Mouse (Mus musculus): ENCODE measurements around the gene Pmf1.

Pmf1 gene

DNA sequence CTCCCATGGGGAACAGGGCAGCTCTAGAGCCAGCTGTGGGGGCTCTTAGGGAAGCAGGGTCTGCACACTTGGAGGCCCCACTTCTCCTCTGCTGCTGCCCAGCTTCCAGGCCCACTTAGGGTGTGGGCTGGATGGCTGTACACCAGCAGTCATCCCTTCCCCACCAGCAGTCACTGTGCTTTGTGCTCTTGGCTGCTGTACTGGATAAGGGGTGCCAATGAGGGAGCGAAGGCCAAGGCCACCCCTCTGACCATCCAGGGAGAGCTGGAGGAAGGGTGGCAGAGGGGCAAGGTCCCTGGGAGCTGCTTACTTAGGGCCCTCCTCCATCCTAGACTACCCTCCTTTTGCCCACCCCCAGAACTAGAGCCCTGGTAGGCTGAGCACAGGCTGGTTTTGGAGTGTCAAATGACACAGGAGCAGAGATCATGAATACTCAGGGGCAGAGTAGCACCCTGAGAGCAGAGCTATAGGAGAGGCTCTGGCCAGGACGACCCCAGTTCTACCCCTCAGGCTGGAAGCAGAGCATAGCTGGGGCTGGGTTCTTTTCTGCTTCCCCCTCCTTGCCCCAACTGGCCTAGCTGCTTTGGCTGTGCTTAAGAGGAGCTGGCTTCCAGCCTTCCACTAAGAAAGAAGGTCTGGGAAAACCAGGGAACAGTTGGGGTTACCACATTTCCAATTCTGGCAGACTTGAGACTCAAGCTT lies 48.4 kb downstream of the Pmf1 start:
- DNase-seq (ENCODE audit: low read depth, low spot score): no peak
- Histone ChIP-seq H3K36me3 (ENCODE audit: control insufficient read depth, insufficient read depth, low read length, poor library complexity, severe bottlenecking) (peaks cover 14% of the 10 kb centered on the region), H3K27me3 (ENCODE audit: control insufficient read depth, insufficient read depth, low read length, poor library complexity, severe bottlenecking) (no peaks in the 10 kb centered on the region)

GRCm38 (mm10) chr3:88361096-88361495 lies 49.0 kb downstream of the Pmf1 start:
- H3K36me3 ChIP-seq (ENCODE audit: control insufficient read depth, insufficient read depth, low read length, poor library complexity, severe bottlenecking): peaks cover 16% of the 10 kb centered on the region

GRCm38 (mm10) chr3:88359989-88360388 lies 50.1 kb downstream of the Pmf1 start:
- DNase-seq (ENCODE audit: low read depth, low spot score): no peak
- Histone ChIP-seq H3K36me3 (ENCODE audit: control insufficient read depth, insufficient read depth, low read length, poor library complexity, severe bottlenecking) (peaks cover 16% of the 10 kb centered on the region), H3K27me3 (ENCODE audit: control insufficient read depth, insufficient read depth, low read length, poor library complexity, severe bottlenecking) (no peaks in the 10 kb centered on the region)

More at GRCm38 (mm10) chr3:88361096-88361495, 49.0 kb downstream of the Pmf1 start:
- no peaks in the 10 kb centered on the region for H3K27me3 ChIP-seq (ENCODE audit: control insufficient read depth, insufficient read depth, low read length, poor library complexity, severe bottlenecking)
- no peak for DNase-seq (ENCODE audit: low read depth, low spot score)

- no peak for DNase-seq (ENCODE audit: low read depth, low spot score)
- H3K36me3 ChIP-seq (ENCODE audit: control insufficient read depth, insufficient read depth, low read length, poor library complexity, severe bottlenecking): peaks cover 16% of the 10 kb centered on the region
- no peaks in the 10 kb centered on the region for H3K27me3 ChIP-seq (ENCODE audit: control insufficient read depth, insufficient read depth, low read length, poor library complexity, severe bottlenecking)
Observed at GRCm38 (mm10) chr3:88359584-88359983, 50.5 kb downstream of the Pmf1 start.

- H3K36me3 ChIP-seq (ENCODE audit: control insufficient read depth, insufficient read depth, low read length, poor library complexity, severe bottlenecking): peaks cover 26% of the 10 kb centered on the region
- no peaks in the 10 kb centered on the region for H3K27me3 ChIP-seq (ENCODE audit: control insufficient read depth, insufficient read depth, low read length, poor library complexity, severe bottlenecking)
- no peak for DNase-seq (ENCODE audit: low read depth, low spot score)
Observed at GRCm38 (mm10) chr3:88354396-88355165, 55.5 kb downstream of the Pmf1 start.

DNA sequence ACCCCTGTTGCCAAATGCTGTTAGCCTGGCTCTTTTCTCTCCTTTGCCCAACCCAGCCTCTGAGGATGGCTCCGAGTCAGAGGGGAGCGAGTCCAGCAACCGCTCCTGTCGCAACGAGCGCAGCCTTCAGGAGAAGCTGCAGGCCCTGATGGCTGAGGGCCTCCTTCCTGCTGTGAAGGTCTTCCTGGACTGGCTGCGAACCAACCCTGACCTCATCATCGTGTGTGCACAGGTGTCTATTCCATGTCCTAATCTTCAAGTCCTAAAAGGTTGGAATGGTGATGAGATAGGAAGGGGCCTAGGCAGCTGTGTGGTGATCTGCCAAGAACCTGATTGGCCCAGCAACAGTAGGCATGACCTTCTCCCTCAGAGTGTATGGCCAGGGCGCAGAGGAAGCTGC lies 57.2 kb downstream of the Pmf1 start:
- no peaks in the 10 kb centered on the region for H3K27me3 ChIP-seq (ENCODE audit: control insufficient read depth, insufficient read depth, low read length, poor library complexity, severe bottlenecking)
- peaks cover 30% of the 10 kb centered on the region for H3K36me3 ChIP-seq (ENCODE audit: control insufficient read depth, insufficient read depth, low read length, poor library complexity, severe bottlenecking)
- no peak for DNase-seq (ENCODE audit: low read depth, low spot score)

DNA sequence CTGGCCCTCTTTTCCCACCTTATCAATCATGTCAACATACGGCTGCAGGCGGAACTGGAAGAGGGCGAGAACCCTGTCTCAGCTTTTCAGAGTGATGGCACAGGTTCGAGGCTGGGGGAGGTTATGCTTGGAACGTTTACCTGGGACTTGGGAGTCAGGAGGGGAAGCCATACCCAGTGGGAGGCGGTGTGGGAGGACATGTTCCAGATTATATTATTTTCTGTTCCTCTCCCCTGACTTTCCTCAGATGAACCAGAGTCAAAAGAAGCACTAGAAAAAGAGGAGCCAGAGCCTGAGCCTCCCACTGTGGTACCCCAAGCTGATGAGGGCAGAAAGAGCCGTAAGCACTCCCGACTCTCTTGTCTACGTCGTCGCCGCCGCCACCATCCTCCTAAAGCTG lies 59.4 kb downstream of the Pmf1 start:
- Histone ChIP-seq H3K27me3 (ENCODE audit: control insufficient read depth, insufficient read depth, low read length, poor library complexity, severe bottlenecking) (no peaks in the 10 kb centered on the region), H3K36me3 (ENCODE audit: control insufficient read depth, insufficient read depth, low read length, poor library complexity, severe bottlenecking) (peaks cover 37% of the 10 kb centered on the region)
- DNase-seq (ENCODE audit: low read depth, low spot score): no peak
